Mouse (Mus musculus) forelimb bud, embryonic 11.5 days (tissue): ENCODE results near the gene H2-T23.
A peak's percentile ranks its signal among the peaks of the same experiment; 100 is the strongest.
"Not testable (repeated sequence)": the region's sequence is repeated elsewhere in the genome, so short reads cannot be mapped to it uniquely, and the experiment has no call there.

Experiments used
- DNase-seq: peaks from one replicate; pipeline ENCODE4 v3.0.0-alpha.2; 2012; ENCODE audit warnings: low read depth, low spot score

The H2-T23 gene

GRCm38 (mm10) chr17:36023710-36024654, 8.7 kb downstream of the H2-T23 start:
- DNase-seq = no peak

GRCm38 (mm10) chr17:36022922-36023321, 9.7 kb downstream of the H2-T23 start:
- DNase-seq = no peak

GRCm38 (mm10) chr17:36022098-36022497, 10.6 kb downstream of the H2-T23 start:
- no peak for DNase-seq

- no peak for DNase-seq
Observed at GRCm38 (mm10) chr17:36021309-36021708, 11.3 kb downstream of the H2-T23 start.

GRCm38 (mm10) chr17:36020191-36021073, 12.2 kb downstream of the H2-T23 start, which contains the start of gene H2-T24:
Gene H2-T24 (minus strand): TSS chr17:36020560.
- no peak for DNase-seq

- DNase-seq = no peak
Observed at GRCm38 (mm10) chr17:36019519-36019918, 13.1 kb downstream of the H2-T23 start.

GRCm38 (mm10) chr17:36018979-36019378, 13.7 kb downstream of the H2-T23 start:
- no peak for DNase-seq

GRCm38 (mm10) chr17:36017046-36017445, 15.6 kb downstream of the H2-T23 start:
- no peak for DNase-seq

GRCm38 (mm10) chr17:36014977-36015376, 17.7 kb downstream of the H2-T23 start:
- no peak for DNase-seq

GRCm38 (mm10) chr17:36004409-36004808, 28.2 kb downstream of the H2-T23 start:
- DNase-seq = not testable (repeated sequence)

- no peak for DNase-seq
Observed at GRCm38 (mm10) chr17:36003331-36003730, 29.3 kb downstream of the H2-T23 start.

- no peak for DNase-seq
Observed at GRCm38 (mm10) chr17:36001966-36002365, 30.7 kb downstream of the H2-T23 start.

- no peak for DNase-seq
Observed at GRCm38 (mm10) chr17:36001121-36001897, 31.3 kb downstream of the H2-T23 start.

- no peak for DNase-seq
Observed at GRCm38 (mm10) chr17:36000349-36000748, 32.3 kb downstream of the H2-T23 start.

- no peak for DNase-seq
Observed at GRCm38 (mm10) chr17:35999356-35999755, 33.3 kb downstream of the H2-T23 start.

GRCm38 (mm10) chr17:35998545-35999305, 33.9 kb downstream of the H2-T23 start:
- no peak for DNase-seq

GRCm38 (mm10) chr17:35997713-35998510, 34.7 kb downstream of the H2-T23 start:
- DNase-seq = no peak

GRCm38 (mm10) chr17:35996949-35997348, 35.7 kb downstream of the H2-T23 start:
- DNase-seq = peak; percentile 98

- no peak for DNase-seq
Observed at GRCm38 (mm10) chr17:35994879-35995240, 37.8 kb downstream of the H2-T23 start.
